Mouse (Mus musculus) hematopoietic stem cell, adult 5-6 weeks (primary cell): ENCODE data around the gene Unc93b1. TPM values are rescaled to one million over a fixed set of nuclear protein-coding genes. Genes with fewer than 3 reads are reported as not detected.
A peak's percentile ranks its signal among the peaks of the same experiment; 100 is the strongest.
"Not testable (repeated sequence)": the region's sequence is repeated elsewhere in the genome, so short reads cannot be mapped to it uniquely, and the experiment has no call there.

Source experiments
- ATAC-seq, 2 experiments: fragments of 125-278 bp in 1 of 2; replicated peaks in 1 of 2; 2 replicates each; pipeline ENCODE4 v1.8.0; 2016 to 2017; ENCODE audit warnings: inconsistent platforms in 2 of 2, mild to moderate bottlenecking in 2 of 2, moderate number of reproducible peaks in 2 of 2, low read depth in 1 of 2, moderate TSS enrichment in 1 of 2; ENCODE audit not compliant: low FRiP score in 2 of 2, poor library complexity in 2 of 2, severe bottlenecking in 2 of 2, insufficient read depth in 1 of 2, low TSS enrichment in 1 of 2
- total RNA-seq: library from RNA; stranded (forward); fragments of 172-1452, 232-1000 nt; gene quantifications from 2 replicates; pipeline ENCODE4 v1.2.3, GENCODE M21; 2017

Gene Unc93b1
- total RNA-seq, 1 experiment from 2014 or later: 79.6 TPM

GRCm38 (mm10) chr19:3959030-3959429 lies 24.0 kb downstream of the Unc93b1 start:
- no peak for ATAC-seq

GRCm38 (mm10) chr19:3960211-3960610 lies 25.2 kb downstream of the Unc93b1 start:
- ATAC-seq: no peak

GRCm38 (mm10) chr19:3961805-3962204 lies 26.8 kb downstream of the Unc93b1 start:
- not testable (repeated sequence) for ATAC-seq

GRCm38 (mm10) chr19:3962469-3962868 lies 27.5 kb downstream of the Unc93b1 start:
- ATAC-seq: no peak

- no peak; a peak in 1 of 4 replicates for ATAC-seq
These were observed 29.0 kb downstream of the Unc93b1 start for GRCm38 (mm10) chr19:3964030-3964429.

- ATAC-seq: no peak
These were observed 31.5 kb downstream of the Unc93b1 start for GRCm38 (mm10) chr19:3966330-3967075.

- no peak; a peak in 1 of 4 replicates for ATAC-seq
These were observed 32.3 kb downstream of the Unc93b1 start for GRCm38 (mm10) chr19:3967258-3967657.

GRCm38 (mm10) chr19:3972229-3972628 lies 37.2 kb downstream of the Unc93b1 start, which contains the start of gene Aldh3b2:
Gene Aldh3b2 (plus strand): TSS chr19:3972328.
- no peak for ATAC-seq

- ATAC-seq: not testable (repeated sequence)
These were observed 39.6 kb downstream of the Unc93b1 start for GRCm38 (mm10) chr19:3974608-3975007.

GRCm38 (mm10) chr19:3975866-3976265 lies 40.9 kb downstream of the Unc93b1 start:
- ATAC-seq: no peak

- ATAC-seq: peak; percentile 52 to 82
These were observed 45.3 kb downstream of the Unc93b1 start for GRCm38 (mm10) chr19:3980309-3980708.

GRCm38 (mm10) chr19:3980917-3981316 lies 45.9 kb downstream of the Unc93b1 start:
- ATAC-seq: no peak

GRCm38 (mm10) chr19:3983527-3984200 lies 48.7 kb downstream of the Unc93b1 start:
- no peak for ATAC-seq

- peak; percentile 16 to 23; a peak in 1 of 4 replicates for ATAC-seq
These were observed 50.3 kb downstream of the Unc93b1 start for GRCm38 (mm10) chr19:3985261-3985681.

- peak; percentile 39 to 49; a peak in 3 of 4 replicates for ATAC-seq
These were observed 51.3 kb downstream of the Unc93b1 start, which contains the start of gene Acy3 for GRCm38 (mm10) chr19:3986334-3986733. Gene Acy3 (plus strand): TSS chr19:3986570.

- ATAC-seq: no peak
These were observed 53.1 kb downstream of the Unc93b1 start for GRCm38 (mm10) chr19:3988066-3988465.

- ATAC-seq: no peak
These were observed 53.8 kb downstream of the Unc93b1 start for GRCm38 (mm10) chr19:3988750-3989149.

- no peak for ATAC-seq
These were observed 55.8 kb downstream of the Unc93b1 start for GRCm38 (mm10) chr19:3990804-3991203.
